Mouse (Mus musculus): ENCODE measurements around the gene Iffo2. TPM values are rescaled to one million over a fixed set of nuclear protein-coding genes. Genes with fewer than 3 reads are reported as not detected.

Iffo2 gene
- total RNA-seq, 2 experiments from 2014 or later = 15.7 to 18.8 TPM

DNA sequence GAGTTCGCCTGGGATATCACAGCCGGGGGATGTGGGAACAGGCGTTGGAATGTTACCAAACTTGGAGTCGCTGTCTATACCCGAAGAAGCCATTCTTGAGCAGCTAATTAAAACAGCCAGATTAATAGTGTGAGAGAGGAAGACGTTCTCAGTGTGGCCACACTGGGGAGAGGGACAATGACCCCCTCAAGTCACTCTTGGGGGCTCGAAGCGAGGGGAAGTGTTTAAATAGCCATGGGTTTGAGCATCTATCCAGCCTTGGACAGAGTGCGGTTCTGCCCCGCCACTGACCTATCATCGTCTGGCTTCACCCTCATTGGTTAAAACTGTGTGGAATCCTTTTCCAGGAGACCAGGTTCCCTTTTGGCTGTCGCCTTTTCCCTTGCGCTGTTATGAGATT is 68.0 kb downstream of the Iffo2 start:
- intact Hi-C loops (cut with DNase I) = no loop called here
- no peak for DNase-seq (ENCODE audit: low spot score in 2 of 2)

DNA sequence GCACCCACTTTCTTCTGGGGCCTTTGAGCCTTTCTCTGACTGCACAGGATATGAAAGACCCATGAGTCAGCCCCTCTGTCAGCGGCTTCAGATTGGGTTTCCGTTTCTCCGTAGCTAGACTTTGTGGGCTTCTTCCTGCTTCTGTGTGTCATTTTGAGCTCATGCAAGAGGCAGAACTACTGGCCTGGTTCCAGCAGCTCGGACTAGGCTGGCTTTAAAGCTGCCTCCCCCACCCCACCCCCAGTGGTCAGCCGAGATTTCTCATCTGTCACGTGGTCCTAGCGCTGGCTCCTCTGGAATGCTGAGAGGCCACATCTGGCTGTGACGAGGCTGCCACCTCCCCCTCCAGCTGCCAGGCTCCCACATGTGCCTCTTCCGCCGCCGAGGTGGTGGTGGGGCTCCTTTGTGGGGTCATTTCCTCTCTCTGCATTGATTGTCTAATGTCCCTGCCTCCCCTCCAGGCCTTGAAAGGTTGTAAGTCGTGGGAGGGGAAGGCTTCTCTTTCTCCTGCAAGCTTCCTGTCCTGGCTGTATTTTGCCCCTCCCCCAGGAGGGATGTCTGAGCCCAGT is 68.7 kb downstream of the Iffo2 start:
- DNase-seq (ENCODE audit: low spot score in 2 of 2) = peak in 1 of 2 experiments; percentile 58
- intact Hi-C loops (cut with DNase I) = no loop called here

DNA sequence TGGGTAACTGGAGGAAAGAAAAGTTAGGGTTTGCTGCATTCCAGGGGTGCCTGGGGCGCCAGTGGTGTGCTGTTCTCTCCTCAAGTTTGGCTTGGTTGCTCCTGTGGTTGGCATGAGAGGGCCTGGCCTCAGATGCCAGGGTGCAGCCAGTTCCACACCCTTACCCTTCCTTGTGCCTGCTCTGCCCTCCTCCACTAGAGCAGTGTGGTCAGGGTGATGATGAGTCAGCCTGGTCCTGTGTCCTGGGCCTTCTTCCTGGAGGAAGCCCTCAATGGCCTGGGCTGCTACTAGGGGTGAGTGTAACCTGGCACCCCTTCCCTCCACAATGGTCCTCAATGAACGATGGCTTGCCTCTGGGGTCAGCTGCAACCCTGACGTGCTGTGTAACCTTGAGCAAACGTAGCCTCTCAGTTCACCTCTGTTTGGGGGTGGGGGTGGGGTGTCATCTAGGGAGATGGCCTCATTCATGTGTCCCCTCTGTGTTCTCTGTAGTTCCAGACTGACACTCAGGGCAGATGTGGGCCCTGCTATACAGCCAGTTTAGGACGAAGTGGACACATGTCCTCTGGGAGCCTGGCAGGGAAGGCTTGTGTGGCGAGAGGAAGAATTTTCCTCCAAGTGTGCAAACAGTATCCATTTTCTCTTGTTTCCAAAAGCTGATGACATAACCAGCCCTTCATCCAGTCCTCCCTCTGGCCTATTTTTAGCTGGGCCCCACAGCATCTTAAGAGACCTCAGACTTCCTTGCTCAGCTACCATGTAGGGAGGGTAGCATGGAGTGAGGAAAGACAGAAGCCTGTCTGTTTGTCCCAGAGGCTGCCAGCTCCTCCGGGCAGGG is 71.4 kb downstream of the Iffo2 start:
- no peak for DNase-seq (ENCODE audit: low spot score in 2 of 2)
- intact Hi-C loops (cut with DNase I) = no loop called here

- DNase-seq (ENCODE audit: low spot score in 2 of 2) = peak in 1 of 2 experiments; percentile 45
- intact Hi-C loops (cut with DNase I) = no loop called here
Measured at GRCm38 (mm10) chr4:139602357-139603244, 72.3 kb downstream of the Iffo2 start, which contains the start of gene Gm21969. TSS of gene Gm21969 (plus strand) at chr4:139603186.

DNA sequence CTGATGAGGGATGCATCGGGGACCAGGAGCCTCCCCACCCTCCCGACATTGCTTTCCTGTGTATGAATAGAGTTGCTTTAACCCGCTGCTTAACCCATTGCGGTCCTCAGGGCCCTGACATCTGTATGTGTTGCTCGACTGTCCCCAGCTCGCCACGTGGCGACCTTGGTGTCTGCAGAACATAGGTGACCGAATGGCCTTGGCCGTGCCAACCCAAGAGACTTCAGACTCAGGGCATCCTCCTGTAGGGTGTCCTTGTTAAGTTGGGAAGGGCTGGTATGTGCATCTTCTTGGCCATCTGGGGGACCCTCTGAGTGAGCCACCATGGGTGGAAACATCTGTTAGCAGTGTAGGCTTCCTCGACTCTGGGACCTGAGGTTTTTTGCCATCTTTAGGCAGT is 74.9 kb downstream of the Iffo2 start:
- intact Hi-C loops (cut with DNase I) = no loop called here
- no peak for DNase-seq (ENCODE audit: low spot score in 2 of 2)

DNA sequence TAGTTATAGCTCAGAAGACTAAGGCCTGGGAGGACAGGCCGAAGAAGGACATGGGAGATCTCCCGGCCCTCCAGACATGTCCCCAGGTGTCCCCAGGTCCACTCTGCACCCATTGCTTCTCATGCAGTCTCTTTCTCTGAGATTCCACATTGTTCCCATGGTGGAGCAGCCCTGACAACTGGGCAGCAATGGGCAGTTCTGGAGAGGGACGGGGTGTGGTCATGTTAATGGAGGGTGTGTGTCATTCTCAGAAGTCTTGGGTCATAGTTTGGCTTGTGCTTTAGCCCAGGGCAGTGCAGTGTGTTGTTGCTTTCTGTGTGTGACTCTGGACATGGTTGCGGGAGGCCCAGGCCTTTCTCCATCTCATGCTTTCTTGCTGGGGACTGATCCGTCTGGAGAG is 76.4 kb downstream of the Iffo2 start:
- intact Hi-C loops (cut with DNase I) = no loop called here

DNA sequence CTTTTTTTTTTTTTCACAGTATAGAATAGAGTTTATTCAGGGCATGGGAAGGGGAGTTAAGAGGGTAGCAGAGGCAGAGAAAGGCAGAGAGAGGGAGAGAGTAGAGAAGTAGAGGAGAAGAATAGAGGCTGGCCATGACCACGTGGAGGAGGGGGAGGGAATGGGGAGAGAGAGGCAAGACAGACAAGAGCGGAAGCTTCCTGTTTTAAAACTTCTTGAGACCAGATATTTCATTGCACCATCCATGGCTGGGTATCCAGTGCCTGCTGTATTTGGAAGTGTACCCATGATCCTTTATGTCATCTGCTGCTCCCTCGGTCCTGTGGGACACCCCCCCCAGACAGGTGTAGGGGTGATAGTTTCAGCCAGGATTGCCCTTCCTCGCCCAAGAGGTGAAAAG is 78.6 kb downstream of the Iffo2 start:
- intact Hi-C loops (cut with DNase I) = no loop called here
- DNase-seq (ENCODE audit: low spot score in 2 of 2) = no peak

More for the DNA sequence above, 76.4 kb downstream of the Iffo2 start:
- DNase-seq (ENCODE audit: low spot score in 2 of 2) = no peak

DNA sequence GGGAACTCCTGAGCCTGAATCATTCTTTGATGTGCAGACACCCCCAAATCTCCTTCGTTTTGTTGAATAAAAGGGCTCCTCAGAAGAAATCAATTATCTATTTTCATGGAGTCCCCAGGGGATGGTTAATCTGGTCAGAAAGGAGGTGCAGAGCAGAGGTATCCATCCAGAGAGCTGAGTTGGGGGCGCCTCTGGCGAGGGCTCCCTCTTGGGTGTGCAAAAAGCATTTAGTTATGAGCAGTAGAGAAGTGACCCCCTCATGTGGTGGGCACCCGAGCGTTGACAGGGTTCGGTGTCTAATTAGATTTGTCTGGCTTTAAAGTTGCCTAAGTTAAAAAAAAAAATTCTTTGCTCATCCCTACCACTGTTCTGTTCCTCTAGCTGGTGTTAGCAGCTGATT is 80.6 kb downstream of the Iffo2 start:
- intact Hi-C loops (cut with DNase I) = loop anchor here (2.0 to 5.0 kb wide), 3 partner anchors 26 to 144 kb away; no protein-coding TSS in a partner anchor
- DNase-seq (ENCODE audit: low spot score in 2 of 2) = no peak

GRCm38 (mm10) chr4:139611542-139611953 is 81.2 kb downstream of the Iffo2 start:
- intact Hi-C loops (cut with DNase I) = loop anchor here (2.0 to 5.0 kb wide), 3 partner anchors 25 to 144 kb away; no protein-coding TSS in a partner anchor

GRCm38 (mm10) chr4:139614524-139615260 is 84.3 kb downstream of the Iffo2 start:
- intact Hi-C loops (cut with DNase I) = loop anchor here (5.0 kb wide), 2 partner anchors 37 to 147 kb away; no protein-coding TSS in a partner anchor
- DNase-seq (ENCODE audit: low spot score in 2 of 2) = no peak

More at GRCm38 (mm10) chr4:139611542-139611953, 81.2 kb downstream of the Iffo2 start:
- DNase-seq (ENCODE audit: low spot score in 2 of 2) = peak; percentile 63 to 74

DNA sequence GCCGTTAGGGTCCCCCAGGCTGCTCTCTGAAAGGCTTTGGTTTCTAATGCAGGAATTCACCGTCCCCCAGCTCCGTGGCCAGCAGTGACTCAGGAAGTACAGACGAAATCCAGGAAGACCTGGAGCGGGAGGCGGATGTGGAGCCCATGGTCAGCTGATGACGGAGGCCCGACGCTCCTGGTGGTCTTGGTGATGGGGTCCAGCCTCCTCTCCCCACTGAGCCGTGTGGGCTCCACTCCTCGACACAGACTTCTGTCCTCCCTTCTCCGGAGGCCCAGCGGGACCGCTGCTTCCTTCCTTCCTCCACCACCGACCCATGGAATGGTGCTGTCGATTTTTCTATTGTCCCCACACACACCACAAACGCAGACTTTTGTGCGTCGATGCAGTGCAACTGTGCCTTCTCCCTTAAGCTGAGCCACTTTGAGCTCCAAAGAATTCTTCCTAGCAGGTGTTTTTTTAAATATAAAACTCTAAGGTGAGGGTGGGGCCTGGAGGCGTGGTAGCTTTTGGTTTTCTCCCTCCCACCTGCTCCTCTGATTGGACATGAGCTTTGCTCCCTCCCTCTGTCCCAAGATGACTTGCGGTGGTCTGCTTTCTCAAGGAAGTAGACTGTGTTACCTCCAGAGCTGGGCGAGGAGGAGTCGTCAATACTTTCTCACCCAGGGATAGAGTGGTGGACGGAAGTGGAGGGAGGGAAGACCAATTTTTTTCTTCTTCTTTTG is 86.1 kb downstream of the Iffo2 start:
- intact Hi-C loops (cut with DNase I) = no loop called here
- no peak for DNase-seq (ENCODE audit: low spot score in 2 of 2)

GRCm38 (mm10) chr4:139617001-139617364 is 86.6 kb downstream of the Iffo2 start:
- DNase-seq (ENCODE audit: low spot score in 2 of 2) = no peak
- intact Hi-C loops (cut with DNase I) = no loop called here

- intact Hi-C loops (cut with DNase I) = no loop called here
- no peak for DNase-seq (ENCODE audit: low spot score in 2 of 2)
Measured at GRCm38 (mm10) chr4:139619765-139620164, 89.4 kb downstream of the Iffo2 start.

DNA sequence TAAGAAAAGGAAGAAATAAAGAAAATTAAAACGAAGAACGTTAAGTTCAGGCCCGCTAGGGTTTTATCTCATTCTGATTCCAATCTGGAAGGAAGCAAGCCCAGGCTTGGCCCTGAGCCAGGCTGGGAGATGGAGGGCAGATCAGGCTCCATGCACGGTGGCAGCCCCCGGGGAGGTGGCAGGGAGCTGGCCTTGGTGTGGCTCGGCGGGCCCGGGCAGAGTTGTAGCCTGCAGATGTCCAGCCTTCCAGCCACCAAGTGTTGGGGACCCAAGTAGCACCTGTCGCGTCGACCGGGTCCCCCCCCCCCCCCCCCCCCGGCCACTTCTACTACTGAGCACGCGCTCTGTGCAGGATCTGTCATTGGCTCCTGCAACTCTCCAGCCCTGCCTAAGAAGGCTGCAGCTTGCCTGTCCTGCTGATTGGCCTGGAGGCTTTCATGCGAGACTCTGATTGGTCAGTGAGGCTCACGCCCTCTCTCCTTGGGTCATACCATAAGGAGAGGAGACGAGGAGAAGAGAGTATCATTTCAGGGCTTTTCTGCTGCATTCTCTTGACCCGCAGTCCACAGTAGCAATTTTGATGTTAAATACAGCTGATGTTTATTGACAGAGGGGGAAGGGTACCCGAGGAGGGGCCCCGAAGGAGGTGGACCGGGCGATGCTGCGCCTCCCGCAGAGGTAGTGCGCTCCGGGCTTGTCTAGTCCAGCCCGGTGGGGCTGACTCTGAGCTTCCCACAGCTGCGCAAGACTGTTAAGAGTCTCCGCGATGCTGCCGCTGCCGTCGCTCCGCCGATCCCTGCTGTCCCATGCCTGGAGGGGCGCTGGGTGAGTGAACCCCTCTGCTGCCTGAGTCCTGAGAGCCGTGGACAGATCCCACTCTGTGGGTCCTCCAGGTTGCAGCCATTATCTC is 92.3 kb downstream of the Iffo2 start, which contains the start of gene Aldh4a1:
Gene Aldh4a1 (plus strand): TSS at position 494 of the 910 bp plus-strand sequence.
- peak; percentile 88 to 90 for DNase-seq (ENCODE audit: low spot score in 2 of 2)
- intact Hi-C loops (cut with DNase I) = no loop called here

- DNase-seq (ENCODE audit: low spot score in 2 of 2) = no peak
- intact Hi-C loops (cut with DNase I) = no loop called here
Measured at GRCm38 (mm10) chr4:139623434-139624115, 93.2 kb downstream of the Iffo2 start.

DNA sequence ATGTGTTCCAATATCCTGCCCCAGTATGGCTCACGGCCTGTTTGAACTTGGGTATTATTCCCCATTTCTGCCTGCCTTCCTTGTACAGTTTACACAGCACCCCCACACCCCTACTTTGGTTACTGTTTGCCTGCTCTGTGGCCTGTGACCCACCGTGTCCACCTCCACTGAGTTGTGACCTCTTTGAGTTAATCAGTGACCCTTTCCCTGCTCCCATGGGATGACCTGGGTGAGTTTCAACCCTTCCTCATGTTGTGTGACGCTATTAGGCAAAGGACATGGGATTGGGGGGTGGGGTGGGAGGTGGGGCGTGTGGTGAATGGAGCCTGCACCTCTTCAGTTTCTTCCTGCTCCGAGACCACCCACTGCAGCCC is 93.8 kb downstream of the Iffo2 start:
- intact Hi-C loops (cut with DNase I) = no loop called here
- DNase-seq (ENCODE audit: low spot score in 2 of 2) = no peak

- DNase-seq (ENCODE audit: low spot score in 2 of 2) = no peak
Measured at GRCm38 (mm10) chr4:139624706-139625105, 94.4 kb downstream of the Iffo2 start.

More at GRCm38 (mm10) chr4:139624706-139625105, 94.4 kb downstream of the Iffo2 start:
- intact Hi-C loops (cut with DNase I) = no loop called here

Measured in left cerebral cortex, postnatal 36 days (tissue).